Mouse (Mus musculus): Measurements from ENCODE around the gene Otol1.

GRCm38 (mm10) chr3:70007313-70007712 lies at the start of gene Otol1:
- no peak for TF ChIP-seq CTCF (IDR thresholded peaks at IDR 0.05; ENCODE audit: extremely low read depth, insufficient read depth, insufficient read length, insufficient replicate concordance)
- no peak for TF ChIP-seq POLR2A (IDR thresholded peaks at IDR 0.05; ENCODE audit: low read depth, low read length)

Measured in spleen, adult 2 months (tissue).